Mouse (Mus musculus) retina, embryonic 14.5 days (tissue): ENCODE data around the gene Ncbp3.

Source experiments
- DNase-seq: peaks from one replicate; pipeline ENCODE4 v3.0.0-alpha.2; 2015; ENCODE audit warnings: low spot score

Ncbp3 gene

DNA sequence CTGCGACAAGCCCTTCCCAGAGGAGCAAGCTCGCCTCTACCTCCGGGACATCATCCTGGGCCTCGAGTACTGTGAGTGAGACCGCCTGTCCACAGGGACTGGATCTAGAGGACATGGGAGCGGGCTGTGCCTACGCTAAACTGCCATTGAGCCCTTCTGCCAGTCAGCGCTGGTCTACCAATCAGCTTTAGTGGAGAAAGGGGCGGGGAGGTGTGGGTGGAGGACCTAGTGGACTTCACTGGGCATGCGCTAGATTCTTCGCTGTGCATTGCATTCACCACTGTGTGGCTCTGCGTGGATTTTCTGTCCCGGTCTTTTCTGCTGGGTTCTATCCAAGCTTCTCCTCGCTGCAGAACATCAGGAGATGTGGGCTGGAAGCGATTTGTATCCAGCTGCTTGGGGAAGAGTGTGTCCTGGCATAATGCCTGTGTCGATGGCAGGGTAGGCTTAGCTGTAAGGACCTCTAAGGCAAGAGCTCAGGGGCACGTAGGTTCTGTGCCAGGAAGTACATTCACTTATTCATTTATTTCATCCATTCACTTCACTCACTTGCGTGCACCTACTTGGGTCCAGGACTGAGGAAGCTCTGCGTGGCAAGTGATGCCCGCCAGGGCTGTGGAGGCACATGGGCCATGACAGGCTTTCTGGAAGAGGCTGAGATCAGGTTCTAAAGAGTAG, 16.6 kb upstream of the Ncbp3 start:
- DNase-seq = peak; percentile 95

DNA sequence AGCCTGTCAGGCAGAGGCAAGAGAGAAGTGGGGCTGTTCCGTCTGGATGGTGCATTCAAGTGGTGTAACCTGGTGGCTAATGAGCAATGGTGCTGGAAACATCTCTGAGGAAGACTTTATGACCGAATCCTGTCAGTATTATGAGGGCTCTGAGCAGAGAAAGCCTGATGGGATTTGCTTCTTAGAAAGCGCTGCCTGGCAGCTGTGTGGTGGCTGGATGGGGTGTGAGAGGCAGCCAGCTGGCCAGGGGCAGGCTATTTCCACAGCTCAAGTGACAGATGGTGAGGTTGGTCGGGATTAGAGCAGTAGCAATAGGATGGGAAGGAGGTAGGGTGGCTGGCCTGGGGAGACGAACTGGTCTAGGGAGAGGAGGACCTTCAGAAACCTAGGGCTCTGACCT, 16.0 kb upstream of the Ncbp3 start:
- peak; percentile 66 for DNase-seq

DNA sequence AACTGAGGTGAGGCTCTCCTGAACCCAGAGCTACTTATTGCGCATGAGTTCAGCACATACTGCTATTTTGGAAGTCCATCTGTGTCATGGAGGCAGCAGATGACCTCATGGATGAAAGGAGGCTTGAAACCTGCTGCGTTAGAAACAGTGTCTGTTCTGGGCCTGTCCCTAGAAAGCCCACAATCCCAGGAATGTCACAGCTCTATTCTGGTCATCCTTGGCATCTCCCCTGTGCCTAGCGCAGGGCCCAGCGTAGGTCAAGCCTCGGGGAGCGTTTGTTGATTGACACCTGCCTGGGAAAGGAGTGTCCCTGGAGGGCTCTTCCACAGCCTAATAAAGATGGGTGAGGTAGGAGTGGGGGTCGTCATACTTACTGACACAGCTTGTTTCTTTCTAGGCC, 11.5 kb upstream of the Ncbp3 start:
- DNase-seq = no peak

DNA sequence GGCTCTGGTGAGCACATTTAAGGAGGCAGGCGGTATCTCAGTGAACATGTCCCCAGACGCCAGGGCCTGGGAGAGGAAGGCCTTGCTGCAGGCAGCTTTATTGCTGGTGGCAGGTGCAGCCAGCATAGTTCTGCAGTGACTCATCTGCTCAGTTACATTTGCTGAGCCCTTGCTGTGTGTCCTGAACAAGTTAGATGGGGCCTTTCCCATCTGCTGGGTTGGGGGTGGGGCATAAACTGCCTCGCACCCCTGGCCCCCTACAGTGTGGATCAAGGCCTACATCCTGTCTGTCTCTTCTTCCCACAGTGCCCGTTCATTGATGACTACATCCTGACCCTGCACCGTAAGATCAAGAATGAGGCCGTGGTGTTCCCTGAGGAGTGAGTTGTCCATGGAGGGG, 10.7 kb upstream of the Ncbp3 start:
- DNase-seq = peak; percentile 36

DNA sequence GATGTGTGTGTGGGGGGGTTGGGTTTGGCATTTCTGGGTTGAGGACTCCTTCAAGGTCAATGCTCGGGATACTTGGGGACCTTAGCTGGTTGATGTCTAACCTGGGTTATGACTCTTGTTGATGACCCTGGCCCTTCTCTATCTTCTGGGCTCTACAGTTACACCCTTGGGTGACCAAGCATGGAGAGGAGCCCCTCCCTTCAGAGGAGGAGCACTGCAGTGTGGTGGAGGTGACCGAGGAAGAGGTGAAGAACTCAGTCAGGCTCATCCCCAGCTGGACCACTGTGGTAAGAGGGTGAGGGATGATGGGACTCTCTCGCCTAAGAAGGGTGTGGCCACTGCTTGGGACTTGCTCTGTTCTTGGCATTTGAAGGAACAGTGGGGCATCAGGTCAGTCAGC, 9.9 kb upstream of the Ncbp3 start:
- DNase-seq = no peak

DNA sequence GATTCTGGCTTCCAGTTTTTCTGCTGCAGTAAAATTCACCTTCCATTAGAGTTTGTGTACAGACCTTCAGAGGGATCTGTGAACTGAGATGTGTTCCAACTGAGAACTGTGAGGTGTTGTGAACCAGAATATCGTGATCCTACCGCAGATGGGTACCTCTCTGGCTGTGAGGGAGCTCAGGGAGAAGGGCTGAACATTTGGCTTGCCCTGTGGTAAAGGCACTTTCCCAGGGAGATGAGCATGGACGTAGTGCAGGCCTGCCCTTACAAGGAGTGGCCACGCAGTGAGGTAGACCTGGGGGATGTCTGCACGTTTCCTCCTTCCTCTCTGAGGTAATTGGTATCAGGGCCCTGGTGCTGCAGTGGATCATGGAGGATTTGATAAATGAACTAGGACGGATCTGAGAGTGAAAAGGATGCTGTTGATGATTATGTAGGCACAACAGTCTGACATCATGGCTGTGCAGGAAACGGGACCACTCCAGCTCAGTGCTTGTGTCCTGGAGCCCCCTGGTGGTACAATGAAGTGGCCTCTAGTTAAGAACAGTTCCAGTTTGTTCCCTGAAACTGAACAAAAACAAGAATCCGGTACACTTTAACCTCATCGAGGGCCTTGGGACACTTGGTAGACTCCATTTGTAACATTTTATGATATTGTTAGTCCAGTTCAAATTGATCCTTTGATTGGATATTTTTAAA, 8.3 kb upstream of the Ncbp3 start:
- peak; percentile 84 for DNase-seq

DNA sequence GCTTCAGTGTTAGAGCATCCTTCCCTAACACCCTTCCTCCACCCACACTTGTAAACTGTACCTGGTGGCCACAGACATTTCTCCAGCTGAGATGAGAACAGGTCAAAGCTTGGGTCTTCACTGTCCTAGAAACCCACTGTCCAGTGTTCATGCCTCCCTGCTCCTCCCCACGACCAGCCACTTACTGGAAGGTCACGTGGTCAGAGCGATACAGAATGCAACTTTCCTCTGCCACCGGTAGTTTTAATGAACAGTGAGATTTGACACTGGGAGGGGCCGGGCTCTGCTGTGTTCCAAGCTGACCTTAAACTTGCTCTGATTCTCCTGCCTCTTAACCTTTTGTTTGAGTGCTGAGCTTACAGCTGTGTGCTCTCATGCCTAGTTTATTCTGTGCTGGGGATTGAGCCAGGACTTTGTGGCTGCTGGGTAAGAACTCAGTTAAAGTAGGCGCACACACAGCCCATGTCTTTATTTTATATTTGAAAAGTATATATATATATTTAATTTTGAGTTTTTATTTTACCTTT, 3.3 kb upstream of the Ncbp3 start:
- DNase-seq = peak; percentile 14

DNA sequence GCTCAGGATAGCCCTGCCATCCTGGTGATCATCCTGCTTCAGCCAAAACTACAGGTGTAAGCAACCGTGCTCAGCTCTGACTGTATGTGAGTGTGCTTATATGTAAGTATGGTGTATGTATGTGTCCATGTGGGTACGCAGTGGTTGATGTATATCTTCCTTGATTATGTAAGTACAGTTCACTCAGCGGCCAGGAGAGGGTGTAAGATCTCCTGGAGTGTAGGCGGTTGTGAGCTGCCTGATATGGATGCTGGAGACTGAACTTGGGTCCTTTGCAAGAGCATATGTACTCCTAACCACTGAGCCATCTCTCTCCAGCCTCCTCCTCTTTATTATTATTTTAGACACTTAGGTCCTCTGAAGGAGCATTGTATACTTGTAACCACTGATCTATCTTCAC, 2.8 kb upstream of the Ncbp3 start:
- DNase-seq = no peak

DNA sequence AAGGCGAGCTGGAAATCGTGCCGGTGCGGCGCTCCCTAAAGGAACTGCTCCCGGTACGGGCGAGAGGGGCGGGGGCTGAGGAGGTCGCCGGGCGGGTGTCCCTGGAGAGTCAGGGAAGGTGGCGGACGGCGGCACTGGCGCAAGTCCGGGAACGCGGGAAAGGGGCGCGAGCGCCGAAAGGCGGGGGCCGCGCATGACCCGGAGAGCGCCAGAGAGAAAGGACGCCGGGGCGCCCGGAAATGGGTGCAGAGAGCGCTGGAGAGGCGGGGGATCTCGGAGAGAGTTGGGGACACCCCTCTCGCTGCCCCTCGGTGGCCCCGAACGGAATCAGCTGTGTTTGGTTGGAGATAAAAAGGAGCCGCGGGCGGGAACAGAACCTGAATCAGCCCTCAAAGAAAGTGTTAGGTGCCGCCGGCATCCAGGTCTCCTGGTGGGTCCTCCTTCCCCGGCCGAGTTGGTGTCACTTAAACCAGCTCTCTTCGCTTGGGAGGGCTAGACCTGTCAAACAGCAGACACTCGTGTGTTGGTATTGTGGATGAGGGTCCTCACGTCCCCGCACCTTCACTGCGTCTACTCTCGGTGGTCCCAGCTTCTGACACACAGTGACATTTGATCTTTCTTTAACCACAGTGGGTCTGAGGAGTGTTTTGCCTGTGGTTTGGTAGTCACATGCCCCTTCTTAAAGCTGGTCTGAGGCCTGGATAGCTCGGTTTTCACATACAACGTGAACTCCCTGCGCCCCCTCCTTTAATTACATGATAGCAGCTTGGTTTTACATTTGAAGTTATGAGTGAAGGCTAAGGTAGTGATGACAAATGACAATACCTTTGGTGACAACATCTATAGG, 670 bp downstream of the Ncbp3 start:
- no peak for DNase-seq

DNA sequence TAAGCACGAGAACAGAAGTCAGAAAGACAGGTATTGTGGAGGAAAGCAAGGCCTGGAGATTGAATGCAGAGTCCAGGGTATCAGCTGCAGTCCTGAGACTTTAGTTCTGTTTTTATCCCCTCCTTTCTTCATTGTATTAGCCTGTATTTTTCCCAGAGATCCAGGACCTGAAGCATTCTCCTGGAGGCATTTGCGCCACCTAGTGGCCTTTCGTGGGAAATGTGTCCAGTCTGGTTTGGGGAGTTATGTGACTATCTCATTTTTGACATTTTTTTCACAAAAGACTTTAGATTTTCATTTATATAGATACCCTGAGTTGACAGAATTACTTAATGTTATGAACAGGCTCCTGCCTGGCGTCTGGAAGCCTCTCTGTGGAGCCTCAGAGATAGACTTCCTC, 1.8 kb downstream of the Ncbp3 start:
- DNase-seq = peak; percentile 92

DNA sequence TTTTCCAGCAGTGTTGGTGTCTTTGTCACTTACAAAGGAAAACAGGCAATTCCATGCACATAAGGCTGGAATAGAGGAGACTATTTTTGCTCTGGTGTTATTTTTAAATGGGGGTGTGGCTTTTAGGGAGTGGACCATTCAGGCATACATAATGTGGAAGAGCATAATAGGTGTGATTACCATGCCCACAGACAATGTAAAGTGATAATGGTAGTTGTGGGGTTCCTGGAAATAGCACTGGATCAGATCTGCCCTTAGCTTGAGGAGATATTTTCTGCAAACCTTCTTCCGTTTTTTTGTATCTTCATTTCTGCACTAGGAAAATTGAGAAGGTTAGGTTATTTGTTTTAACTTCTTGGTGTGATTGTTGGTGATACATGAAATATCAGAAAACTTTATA, 5.2 kb downstream of the Ncbp3 start:
- DNase-seq = no peak

DNA sequence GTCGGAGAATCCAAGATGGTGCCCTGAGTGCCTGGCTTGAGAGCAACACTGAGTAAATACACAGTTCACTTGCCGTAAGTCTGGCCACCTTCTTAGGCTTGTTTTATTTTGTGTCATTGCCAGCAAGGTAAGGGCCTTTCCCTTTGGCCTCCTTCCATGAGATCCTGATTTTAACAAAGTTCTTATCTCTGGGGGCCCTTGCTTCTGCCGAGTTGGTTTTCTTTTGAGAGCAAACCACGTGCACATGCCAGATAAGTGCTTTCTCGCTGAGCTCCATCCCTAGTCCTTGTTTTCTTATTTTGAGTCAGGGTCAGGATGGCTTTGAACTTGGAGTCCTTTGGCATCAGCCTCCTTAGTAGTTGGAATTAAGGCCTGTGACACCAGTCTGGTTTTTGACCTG, 10.1 kb downstream of the Ncbp3 start:
- no peak for DNase-seq

DNA sequence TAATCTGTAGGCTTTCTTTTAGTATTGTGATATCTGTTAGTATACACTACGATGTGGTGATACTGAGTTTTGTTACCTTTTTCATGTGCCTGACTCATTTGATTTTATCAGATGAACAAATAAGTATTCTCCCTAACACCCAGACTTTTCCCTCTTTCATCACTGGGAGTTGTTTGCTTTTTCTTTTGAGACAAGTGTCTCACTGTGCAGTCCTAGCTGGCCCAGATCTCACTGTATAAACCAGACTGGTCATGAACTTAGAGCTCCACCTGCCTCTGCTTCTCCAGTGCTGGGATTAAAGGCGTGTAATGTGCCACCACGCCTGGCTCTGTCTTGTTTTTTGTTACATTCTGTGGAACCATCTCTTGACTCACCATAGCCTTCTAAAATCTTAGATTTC, 12.0 kb downstream of the Ncbp3 start:
- no peak for DNase-seq

DNA sequence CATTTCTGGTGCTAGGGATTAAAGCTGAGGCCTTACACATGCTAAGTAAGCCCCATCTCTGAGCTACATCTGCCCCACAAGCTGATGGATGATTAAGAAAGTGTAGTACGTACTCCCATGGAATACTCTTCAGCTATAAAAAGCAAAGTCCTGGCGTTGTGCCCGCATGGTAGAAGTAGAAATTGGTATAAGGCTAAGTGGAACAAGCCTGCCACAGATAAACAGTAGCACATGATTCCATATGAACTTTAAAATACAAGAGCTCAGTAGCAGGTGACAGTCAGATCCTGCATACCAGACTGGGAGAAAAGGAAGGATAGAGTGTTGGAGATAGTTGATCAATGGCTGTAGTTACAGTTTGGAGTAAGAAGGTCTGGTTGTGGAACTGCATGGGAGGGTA, 13.8 kb downstream of the Ncbp3 start:
- no peak for DNase-seq

DNA sequence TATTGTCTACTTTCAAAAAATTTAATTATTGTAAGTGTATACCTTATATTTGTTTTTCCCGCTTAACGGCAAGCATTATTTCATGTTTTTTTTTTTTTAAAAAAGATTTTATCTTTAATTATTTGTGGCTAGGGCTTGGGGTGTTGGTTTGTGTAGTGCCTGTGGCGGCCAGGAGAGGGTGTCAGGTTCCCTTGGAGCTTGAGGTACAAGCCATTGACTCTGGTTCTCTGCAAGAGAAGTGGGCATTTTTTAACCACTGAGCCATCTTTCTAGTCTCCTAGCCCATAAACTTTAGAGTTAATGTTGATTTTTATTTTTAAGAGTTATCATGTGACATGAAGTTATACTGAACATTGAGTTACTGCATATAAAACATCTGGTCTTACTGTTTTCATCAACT, 24.3 kb downstream of the Ncbp3 start:
- peak; percentile 39 for DNase-seq

DNA sequence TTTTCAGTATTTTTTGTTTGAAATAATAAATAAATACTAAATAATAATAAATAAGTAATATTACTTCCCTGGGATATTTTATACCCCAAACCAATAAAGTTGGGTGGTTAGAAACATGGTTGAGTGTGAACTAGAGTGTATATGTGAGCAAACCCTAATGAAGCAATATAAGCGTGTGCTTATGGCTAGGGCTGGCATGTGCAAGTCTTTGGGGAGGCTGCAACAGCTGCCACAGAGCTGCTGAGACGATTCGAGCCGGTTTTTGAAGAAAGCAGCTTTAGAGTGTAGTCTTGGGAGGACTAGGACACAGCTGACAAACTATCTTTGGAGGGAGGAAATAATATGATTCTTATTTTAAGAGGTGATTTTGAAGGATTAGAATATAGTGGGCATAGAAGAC, 28.7 kb downstream of the Ncbp3 start:
- no peak for DNase-seq

DNA sequence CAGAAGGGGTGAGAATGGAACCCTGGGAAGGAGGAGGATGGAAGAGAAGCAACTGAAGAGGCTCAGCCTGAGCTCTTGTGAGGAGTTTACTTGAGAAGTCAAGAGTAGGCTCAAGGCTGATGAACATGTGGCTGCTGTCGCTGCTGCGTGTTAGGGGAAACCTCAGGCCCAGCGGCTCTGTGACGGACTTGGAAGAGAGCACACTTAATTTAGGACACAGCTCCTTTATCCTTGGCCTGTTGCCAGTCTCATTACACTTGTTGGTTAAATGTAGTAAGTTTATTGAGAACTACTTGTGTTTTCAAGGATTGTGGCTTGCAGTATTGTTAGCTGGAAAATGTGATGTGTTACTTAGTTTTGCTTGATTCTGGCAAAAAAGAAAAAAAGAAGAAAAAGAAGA, 29.1 kb downstream of the Ncbp3 start:
- no peak for DNase-seq

DNA sequence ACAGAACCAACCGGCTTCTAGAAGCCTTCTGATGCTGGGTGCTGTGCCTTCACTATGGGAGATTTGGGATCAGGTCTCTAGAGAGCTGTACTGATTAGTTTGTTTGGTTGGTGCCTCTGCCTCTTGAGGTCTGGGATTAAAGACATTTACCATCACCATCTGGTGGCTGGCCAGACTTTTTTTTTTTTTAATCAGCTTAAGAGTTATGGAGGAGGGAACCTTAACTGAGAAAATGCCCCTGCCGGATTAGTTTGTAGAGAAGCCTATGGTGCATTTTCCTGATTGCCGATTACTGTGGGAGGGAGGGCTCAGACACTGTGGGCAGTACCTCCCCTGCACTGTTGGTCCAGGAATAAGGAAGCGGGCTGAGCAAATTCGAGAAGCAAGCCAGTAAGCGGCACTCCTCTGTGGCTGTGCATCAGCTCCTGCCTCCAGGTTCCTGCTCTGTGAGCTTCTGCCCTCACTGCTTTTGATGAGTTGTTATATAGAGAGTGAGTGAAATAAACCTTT, 29.7 kb downstream of the Ncbp3 start:
- DNase-seq = peak; percentile 55

DNA sequence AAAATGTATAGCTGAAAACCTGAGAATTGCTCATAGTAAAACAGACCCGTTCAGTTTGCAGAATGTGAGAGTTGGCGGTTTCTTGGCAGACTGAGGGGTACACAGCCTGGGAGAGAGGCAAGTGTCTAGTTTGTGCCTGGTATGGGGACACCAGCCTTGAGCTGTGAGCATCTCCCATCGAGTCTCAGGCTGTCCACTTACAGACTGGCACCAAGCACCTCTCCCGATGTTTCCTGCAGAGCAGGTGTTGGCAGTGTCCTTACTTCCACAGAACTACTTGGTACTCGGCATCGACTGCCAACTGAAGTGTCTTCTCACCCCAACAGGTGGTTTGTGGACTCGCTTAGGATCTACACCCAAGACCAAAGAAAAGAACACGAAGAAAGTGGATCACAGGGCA, 31.0 kb downstream of the Ncbp3 start:
- DNase-seq = no peak

DNA sequence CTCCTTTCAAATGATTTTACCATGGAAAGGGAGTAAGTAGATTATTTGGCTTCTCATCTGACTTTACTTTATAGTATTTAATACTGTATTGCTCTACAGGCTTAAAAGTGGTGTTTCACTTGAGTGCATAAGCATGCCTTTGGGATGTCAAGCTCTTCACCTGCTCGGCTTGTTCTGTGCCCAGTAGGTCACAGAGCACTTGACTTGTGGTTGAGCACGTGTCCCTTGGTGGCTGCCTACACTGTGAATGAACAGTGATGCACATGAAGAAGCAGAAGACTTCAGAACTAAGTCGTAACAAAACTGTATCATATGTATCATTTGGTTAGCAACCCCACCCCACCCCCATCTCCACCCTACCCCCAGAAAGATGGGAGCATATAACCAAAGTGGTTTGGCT, 32.7 kb downstream of the Ncbp3 start:
- no peak for DNase-seq

DNA sequence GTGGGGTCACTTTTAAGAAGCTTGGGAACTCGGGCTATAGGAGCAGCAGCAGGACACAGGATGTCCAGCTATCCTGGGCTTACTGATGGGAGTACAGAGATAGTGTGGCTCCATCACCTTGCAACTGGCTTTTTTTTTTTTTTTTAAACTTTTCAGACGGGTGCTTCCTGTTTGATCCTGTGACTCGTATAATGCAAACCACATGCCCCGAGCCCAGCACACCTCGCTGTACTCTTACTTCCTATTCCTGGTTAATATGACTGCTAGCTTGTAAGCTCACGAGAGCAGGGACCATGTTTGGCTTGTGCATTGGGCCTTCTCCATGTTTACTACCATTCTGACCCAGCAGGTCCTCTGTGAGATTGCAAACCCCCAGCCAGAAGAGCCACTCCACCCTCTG, 36.7 kb downstream of the Ncbp3 start:
- DNase-seq = no peak

DNA sequence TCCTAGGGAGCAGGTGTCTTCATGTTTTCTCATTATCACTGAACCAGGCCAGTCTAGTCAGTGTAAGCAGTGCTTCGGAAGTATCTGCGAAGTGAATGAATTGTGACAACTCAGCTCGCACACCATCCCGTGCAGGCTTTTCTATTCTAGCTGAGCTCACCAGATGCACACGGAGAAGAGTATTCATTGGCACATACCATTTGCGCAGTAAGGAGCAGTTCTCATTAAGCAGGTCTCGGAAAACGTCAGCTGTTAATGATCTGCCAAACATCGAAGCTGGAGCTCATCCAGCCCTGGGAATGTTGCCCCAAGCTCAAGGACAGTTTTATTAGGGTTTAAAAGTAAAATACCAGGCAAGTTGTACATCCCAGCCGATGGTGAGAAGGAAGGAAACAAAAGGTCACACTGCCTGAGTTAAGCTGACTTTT, 37.2 kb downstream of the Ncbp3 start:
- DNase-seq = no peak

DNA sequence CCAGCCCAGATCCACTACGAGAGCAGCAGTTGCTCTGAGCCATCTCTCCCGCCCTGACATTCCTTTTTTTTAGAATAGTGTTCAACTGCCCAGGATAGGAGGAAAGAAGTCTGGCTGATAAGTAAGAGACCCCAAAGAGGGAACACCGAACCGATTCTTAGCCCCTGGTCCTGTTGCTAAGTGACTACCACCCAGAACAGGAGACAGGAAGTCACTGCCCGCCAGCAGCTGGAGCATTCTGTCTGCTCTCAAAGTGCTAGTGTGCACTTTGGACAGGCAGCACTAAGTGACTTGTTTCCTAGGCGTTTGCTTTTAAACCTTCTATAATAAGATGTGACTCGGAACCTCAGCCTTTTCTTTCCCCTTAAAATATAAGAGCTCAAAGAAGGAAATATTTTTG, 37.8 kb downstream of the Ncbp3 start:
- no peak for DNase-seq
